Mouse (Mus musculus): ENCODE results near the gene Hoxa1.

The Hoxa1 gene

GRCm38 (mm10) chr6:52159164-52159761, 1.1 kb upstream of the Hoxa1 start:
- no peak for DNase-seq (ENCODE audit: low spot score in 2 of 2)

GRCm38 (mm10) chr6:52157466-52158275, 446 bp downstream of the Hoxa1 start:
- DNase-seq (ENCODE audit: low spot score in 2 of 2): no peak

DNA sequence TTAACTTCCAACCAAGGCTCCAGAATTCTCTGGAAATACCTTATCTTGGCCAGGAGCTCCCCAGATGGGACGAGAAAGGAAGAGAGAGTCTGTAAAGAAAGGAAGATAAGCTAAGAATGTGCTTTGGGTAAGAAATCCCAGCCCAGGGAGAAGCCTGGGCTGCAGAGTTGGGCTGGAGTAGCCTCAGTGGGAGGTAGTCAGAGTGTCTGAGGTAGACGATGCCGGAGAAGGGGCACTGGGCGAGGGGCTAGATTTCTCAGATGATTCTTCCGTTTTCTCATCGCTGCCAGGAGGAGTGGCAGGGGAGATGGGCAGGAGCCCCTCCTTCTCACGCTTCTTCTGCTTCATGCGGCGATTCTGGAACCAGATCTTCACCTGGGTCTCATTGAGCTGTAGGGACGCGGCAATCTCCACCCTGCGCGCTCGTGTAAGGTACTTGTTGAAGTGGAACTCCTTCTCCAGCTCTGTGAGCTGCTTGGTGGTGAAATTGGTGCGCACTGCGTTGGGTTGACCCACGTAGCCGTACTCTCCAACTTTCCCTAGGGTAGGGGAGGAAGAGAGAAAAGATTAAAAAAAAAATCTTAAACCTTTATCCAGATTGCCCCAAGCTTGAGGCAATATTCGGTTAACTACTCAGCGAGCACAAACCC, 1.4 kb downstream of the Hoxa1 start:
- DNase-seq (ENCODE audit: low spot score in 2 of 2): no peak

DNA sequence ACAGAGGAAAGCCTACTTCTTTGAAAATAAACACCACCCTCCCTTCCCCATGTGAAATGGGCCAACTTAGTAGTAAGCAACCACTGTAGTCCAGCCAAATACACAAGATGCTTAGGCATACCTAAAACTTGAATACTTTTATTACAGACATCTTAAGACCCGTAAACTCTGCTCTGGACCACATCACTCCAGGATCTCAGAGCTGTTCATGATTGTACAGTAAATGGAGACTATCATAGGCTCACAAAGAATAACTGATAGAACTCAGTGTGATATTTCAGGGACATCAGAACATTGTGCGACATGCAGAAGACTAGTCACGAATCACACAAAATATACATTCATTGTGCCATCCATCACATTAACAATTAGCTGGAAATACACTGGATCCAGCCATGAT, 2.6 kb downstream of the Hoxa1 start:
- no peak for DNase-seq (ENCODE audit: low spot score in 2 of 2)

GRCm38 (mm10) chr6:52154044-52154443, 4.1 kb downstream of the Hoxa1 start:
- no peak for DNase-seq (ENCODE audit: low spot score in 2 of 2)

DNA sequence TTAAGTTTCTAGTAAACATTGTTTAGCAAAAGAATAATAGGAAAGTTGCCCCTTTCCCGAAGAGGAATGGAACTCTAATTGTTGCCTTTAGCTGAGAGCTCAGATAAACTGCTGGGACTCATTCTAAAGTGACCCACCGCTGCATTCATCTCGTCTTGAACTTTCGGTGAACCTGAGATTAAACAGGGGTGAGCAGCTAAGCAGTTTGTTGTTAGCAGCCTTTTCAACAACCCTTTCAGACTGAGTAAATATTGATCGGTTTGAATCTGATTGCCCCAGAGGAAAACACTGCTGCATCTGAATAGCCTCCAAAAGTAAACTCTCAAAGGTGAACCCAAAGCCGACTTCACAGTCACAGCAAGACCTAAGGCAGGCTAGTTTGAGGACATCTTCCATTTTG, 4.8 kb downstream of the Hoxa1 start:
- DNase-seq (ENCODE audit: low spot score in 2 of 2): no peak

GRCm38 (mm10) chr6:52152226-52153193, 5.6 kb downstream of the Hoxa1 start:
- no peak for DNase-seq (ENCODE audit: low spot score in 2 of 2)

DNA sequence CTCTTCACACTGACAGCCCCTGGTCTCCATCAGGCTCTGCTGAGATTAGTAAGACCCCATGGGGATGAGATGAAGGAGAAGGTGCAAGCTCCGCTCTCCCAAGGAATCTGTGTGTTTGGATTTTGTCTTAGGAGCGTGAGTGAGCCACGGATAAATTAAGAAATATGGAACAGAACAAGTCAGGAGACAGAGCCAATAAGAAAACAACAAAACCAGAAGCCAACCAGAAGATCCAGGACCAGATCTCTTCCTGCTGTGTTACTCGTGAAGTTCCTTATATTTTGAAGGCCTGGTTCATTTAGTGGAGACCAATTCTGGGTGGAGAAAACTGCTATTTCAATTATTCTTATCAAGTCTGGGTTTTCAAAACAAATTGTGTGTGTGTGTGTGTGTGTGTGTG, 6.5 kb downstream of the Hoxa1 start:
- no peak for DNase-seq (ENCODE audit: low spot score in 2 of 2)

DNA sequence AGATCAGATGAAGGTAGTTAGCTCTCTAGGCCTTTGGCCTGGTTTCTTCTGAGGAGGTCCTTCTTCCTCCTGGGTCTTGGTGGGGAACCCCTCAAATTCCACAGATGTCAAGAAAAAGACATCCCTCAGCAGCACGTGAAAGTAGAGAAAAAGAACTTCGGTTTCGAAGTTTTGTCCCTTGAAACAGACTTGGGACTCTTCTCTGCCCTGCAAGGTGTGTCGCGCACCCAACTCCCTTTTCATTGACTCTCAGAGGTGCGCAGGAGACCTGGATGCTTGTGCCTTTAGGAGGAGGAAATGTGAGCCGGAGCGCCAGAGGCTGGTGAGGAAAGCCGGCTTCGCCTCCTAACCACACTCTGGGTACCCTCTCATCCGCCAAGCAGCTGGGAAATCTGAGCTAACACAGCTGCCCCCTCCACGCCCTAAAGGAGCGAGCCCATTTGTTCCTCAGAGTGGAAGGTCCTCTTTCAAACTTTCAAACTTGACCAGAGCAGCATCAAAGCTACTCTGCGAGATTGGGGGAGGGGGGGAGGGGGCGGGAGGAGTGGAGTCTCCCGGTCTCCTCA, 7.6 kb downstream of the Hoxa1 start:
- DNase-seq (ENCODE audit: low spot score in 2 of 2): no peak

- DNase-seq (ENCODE audit: low spot score in 2 of 2): no peak
Measured at GRCm38 (mm10) chr6:52139115-52139514, 19.0 kb downstream of the Hoxa1 start.

GRCm38 (mm10) chr6:52138576-52138975, 19.5 kb downstream of the Hoxa1 start:
- DNase-seq (ENCODE audit: low spot score in 2 of 2): no peak

DNA sequence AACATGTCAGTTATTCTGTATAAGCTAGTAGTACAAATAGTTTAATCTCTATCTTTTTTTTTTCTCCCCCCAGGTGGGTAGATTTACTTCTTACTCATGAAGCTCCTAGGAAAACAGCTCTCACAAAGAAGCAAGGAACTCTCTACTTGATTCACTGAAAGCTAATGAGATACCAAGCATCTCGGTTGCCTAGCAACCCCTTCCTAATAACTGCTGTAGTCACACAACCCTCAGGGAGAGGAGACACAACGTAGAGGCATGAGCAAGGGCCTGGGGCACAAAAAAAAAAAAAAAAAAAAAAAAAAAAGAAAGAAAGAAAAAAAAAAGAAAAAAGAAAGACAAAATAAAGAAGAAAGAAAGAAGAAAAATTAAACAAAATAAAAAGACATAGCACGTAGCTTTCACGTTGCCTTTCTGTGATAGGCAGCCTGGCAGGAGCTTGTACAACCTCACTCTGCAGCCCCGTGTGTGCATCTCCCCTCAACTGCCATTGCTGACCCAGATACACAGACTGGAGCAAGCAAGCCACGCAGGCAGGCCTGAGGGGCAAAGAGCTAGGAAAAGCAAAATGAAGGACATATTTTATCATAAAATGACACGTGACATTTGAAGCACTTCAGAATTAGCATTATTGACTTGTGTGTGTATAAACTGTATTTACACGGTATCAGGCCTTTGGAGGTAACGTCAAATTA, 20.1 kb downstream of the Hoxa1 start:
- no peak for DNase-seq (ENCODE audit: low spot score in 2 of 2)

GRCm38 (mm10) chr6:52123673-52124072, 34.4 kb downstream of the Hoxa1 start:
- no peak for DNase-seq (ENCODE audit: low spot score in 2 of 2)

DNA sequence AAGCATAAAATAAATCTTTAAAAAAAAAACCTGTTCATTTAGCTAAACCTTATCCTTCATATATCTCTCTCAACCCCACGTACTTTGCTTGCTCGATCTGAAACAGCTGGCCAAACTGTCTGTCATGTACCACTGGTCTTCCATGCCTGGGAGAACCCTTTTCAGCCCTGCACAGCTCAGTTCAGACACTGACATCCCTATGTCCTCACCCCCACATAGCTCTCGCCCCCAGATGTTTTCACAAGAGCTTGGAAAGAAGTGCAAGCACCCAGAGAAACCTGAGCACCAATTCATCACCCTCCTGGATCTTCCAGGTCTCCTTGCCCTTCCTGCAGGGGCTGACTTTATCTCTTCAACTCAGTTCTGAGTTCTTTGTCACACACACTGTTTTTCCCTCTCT, 36.9 kb downstream of the Hoxa1 start:
- DNase-seq (ENCODE audit: low spot score in 2 of 2): no peak

- DNase-seq (ENCODE audit: low spot score in 2 of 2): no peak
Measured at GRCm38 (mm10) chr6:52118903-52119635, 39.0 kb downstream of the Hoxa1 start.

- DNase-seq (ENCODE audit: low spot score in 2 of 2): no peak
Measured at GRCm38 (mm10) chr6:52115899-52116298, 42.2 kb downstream of the Hoxa1 start.

- DNase-seq (ENCODE audit: low spot score in 2 of 2): no peak
Measured at GRCm38 (mm10) chr6:52111846-52112245, 46.3 kb downstream of the Hoxa1 start.

DNA sequence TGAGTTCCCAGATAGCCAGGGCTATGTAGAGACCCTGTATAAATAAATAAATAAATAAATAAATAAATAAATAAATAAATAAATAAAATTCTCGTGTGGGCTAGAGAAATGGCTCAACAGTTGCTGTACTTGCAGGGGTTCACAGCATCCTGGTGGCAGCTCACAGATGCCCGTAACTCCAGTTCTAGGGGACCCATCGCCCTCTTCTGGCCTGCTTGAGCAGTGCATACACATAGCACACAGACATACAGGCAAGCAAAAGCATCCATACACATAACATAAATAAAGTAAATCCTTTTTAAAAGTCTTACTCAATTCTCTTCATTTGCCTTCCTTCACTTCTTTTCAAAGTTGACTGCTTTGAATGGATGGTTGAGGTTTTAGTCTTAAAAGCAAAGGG, 50.7 kb downstream of the Hoxa1 start:
- DNase-seq (ENCODE audit: low spot score in 2 of 2): no peak

DNA sequence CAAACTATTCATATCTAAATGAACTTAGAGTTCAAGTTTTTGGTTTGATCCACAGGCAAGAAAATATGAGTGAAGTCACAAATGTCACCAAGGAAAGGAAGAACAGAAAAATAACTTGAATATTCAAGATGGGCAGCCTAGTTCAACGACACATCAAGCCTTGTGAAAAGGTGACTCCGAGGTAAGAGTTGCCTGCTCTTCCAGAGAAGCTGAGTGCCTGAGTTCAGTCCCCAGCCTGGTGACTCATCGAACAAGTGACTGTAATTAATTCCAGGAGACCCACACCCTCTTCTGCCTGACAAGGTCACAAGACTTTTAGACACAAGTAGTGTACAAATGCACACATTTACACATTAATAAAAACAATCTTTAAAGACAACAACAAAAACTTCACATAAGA, 51.4 kb downstream of the Hoxa1 start:
- no peak for DNase-seq (ENCODE audit: low spot score in 2 of 2)

- DNase-seq (ENCODE audit: low spot score in 2 of 2): no peak
Measured at GRCm38 (mm10) chr6:52106178-52106577, 51.9 kb downstream of the Hoxa1 start.
